Mouse (Mus musculus) bone marrow macrophage, adult 2 months (primary cell): ENCODE results near the gene Tph2. TPM values are rescaled to one million over a fixed set of nuclear protein-coding genes. Genes with fewer than 3 reads are reported as not detected.
A peak's percentile ranks its signal among the peaks of the same experiment; 100 is the strongest.

ENCODE experiments used
- H3K27ac ChIP-seq: 2 replicates; pipeline ENCODE4 v1.5.1; 2012; ENCODE audit warnings: low read depth, low read length; ENCODE audit not compliant: insufficient read depth
- H3K4me1 ChIP-seq: 2 replicates; pipeline ENCODE4 v1.6.1; 2012; ENCODE audit warnings: low read length; ENCODE audit not compliant: control insufficient read depth, insufficient read depth
- H3K4me3 ChIP-seq: 2 replicates; pipeline ENCODE4 v1.5.1; 2012; ENCODE audit warnings: mild to moderate bottlenecking, low read length, moderate library complexity; ENCODE audit not compliant: insufficient read depth
- CTCF ChIP-seq: IDR thresholded peaks from 2 replicates; pipeline ENCODE4 v1.5.1; 2012; ENCODE audit warnings: low read depth, mild to moderate bottlenecking, low read length, moderate library complexity
- POLR2A ChIP-seq: IDR thresholded peaks from 2 replicates; pipeline ENCODE4 v1.6.1; 2012; ENCODE audit warnings: mild to moderate bottlenecking, low read depth, low read length, borderline replicate concordance
- polyA plus RNA-seq: library from polyadenylated mRNA; stranded (reverse); fragments of >200 nt; gene quantifications from 2 replicates; pipeline ENCODE4 v1.2.4, GENCODE M21; 2012; ENCODE audit not compliant: missing spikeins, insufficient read depth, insufficient read length

Gene Tph2
- polyA plus RNA-seq, 1 experiment = not detected

DNA sequence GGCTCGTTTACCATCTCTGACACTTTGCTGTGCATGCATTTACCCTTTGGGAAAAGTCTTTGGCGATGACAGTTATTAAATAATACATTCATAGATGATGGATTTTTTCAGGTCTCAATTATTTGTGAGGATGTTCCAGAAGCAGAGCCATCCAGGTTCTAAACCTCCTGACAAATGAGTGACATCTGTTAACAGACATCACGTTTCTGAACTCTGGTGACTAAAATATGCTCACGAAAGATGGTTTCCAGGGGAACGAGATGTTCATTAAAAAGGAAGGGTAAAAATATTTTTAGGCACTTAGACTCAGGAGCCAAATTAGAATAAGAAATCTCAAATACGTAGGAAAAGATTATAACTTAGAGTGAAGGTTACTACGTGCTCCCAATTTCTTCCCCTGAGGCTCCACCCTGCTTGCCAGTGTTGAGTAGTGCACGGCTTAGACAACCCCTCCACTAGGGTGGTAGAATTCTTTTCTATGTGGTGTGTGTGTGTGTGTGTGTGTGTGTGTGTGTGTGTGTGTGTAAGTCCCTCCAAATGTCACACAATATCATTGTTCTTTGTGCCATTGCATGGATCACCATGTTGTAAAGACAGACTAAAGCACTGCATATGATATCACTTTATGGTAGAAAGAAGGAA is 38.4 kb downstream of the Tph2 start:
- Histone ChIP-seq H3K4me1 (no peaks in the 10 kb centered on the region), H3K27ac (no peak overlapping the region), H3K4me3 (no peak overlapping the region)
- no peak for TF ChIP-seq POLR2A

DNA sequence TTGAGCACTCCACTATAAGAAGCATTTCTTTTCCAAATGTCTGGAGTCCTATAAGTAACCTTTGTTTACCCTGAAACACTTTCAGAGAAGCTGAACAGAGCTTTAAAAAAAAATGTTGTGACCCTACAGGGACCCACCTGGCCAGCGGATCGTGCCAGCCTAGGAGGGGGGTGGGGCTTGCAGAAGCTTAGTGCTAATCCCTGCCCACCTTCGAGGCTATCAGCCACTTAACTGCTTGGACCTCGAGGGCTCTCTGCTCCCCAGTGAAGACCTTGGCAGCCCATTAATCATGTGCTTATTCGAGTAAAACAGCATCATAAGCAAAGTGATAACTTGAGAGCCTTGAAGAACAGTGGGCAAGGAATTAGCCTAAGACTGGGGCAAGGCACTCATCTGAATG is 40.3 kb downstream of the Tph2 start:
- Histone ChIP-seq H3K4me1 (no peaks in the 10 kb centered on the region), H3K27ac (no peak overlapping the region), H3K4me3 (no peak overlapping the region)
- TF ChIP-seq CTCF (no peak), POLR2A (no peak)

DNA sequence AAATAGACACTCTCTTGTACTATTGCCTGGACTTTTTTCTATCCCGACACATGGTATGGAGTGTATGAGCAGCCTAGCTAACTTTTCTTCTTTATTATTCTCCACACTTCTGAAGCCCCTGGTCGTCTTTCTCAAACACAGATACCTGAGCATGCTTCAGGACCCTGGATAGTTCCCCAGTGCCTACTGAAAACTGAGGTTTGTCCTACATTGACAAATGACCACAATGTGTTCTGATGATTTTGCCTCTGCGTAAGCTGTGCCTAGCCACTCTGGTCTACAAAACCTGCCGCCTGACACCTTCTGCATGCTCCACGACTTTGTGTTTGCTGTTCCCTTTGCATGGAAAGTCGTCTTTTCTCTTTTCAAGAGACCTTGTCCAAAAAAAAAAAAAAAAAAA is 41.2 kb downstream of the Tph2 start:
- Histone ChIP-seq H3K27ac (no peak overlapping the region), H3K4me1 (no peaks in the 10 kb centered on the region), H3K4me3 (no peak overlapping the region)
- TF ChIP-seq POLR2A = no peak
- TF ChIP-seq CTCF = no peak

DNA sequence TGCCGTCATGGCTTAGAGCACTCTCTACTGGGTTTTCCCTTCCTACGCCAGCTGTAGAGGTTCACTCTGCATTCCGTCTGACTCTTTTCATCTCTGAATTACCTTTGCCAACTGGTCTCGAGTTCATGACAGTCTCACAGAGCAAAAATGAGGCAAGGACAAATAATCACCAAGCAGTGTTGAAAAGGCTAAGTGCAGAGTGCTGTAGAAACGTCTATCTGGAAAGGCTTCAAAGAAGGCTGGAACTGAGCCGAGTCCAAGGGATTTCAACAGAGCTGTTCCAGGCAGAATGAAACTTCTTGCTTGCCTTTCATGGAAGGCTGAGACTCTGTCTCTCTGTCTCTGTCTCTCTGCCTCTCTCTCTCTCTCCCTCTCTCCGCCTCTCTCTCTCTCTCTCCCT is 47.8 kb downstream of the Tph2 start:
- Histone ChIP-seq H3K27ac (no peak overlapping the region), H3K4me3 (no peak overlapping the region), H3K4me1 (no peaks in the 10 kb centered on the region)
- TF ChIP-seq CTCF = no peak
- TF ChIP-seq POLR2A = no peak

DNA sequence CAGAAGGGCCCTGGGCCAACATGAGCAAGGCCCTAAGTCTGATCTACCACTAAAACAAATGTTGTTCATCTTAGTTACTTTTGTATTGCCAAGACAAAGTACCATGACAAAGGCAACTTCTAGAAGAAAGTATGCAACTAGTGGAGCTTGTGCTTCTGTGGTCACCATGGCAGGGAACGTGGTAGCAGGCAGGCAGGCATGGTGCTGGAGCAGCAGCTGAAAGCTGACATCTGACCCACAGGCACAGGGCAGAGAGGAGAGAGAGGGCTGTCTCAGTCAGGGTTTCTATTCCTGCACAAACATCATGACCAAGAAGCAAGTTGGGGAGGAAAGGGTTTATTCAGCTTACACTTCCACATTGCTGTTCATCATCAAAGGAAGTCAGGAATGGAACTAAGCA is 56.9 kb downstream of the Tph2 start:
- TF ChIP-seq CTCF (no peak), POLR2A (no peak)
- H3K4me1 ChIP-seq = peaks cover 6% of the 10 kb centered on the region
- no peak overlapping the region for H3K27ac ChIP-seq
- H3K4me3 ChIP-seq = no peak overlapping the region

DNA sequence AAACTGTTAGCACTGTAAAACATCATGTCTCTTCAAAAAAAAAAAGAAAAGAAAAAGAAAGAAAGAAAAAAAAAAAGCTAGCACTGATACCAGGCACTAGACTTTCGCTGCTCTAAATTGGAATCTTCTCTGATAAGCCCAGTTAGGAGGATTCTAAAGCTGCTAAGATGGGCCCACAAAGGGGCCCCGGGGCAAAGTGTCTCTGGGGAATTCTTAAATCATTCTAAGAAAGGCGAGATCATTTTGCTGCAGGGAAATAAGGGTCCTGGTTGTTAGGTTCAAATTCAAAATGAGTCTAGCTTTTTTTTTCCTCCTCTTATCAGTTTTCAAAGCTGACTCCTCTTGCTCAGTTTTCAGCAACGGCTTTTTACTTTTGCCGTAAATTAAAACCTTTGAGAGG is 59.3 kb downstream of the Tph2 start:
- Histone ChIP-seq H3K4me3 (no peak overlapping the region), H3K4me1 (peaks cover 6% of the 10 kb centered on the region), H3K27ac (no peak overlapping the region)
- TF ChIP-seq POLR2A (no peak), CTCF (no peak)

DNA sequence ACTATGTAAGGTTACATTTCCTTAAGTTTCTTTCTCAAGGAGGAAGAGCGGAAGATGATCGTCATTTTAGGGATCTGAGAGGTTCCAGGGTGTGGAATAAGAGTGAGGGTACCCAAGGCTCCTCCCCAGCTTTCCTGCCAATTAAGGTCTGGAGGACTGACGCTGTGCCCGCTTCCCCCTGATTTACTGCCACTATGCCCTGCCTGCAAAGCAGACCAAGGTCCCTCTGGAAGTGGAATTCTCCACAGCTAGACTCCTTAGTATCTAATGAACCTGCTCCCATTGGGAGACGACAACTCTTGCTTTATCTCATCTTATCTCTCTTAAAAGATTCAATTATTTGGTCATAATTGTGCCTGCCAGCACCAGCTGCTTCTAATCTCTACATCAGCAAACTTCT is 59.8 kb downstream of the Tph2 start:
- TF ChIP-seq CTCF (no peak), POLR2A (no peak)
- Histone ChIP-seq H3K4me3 (no peak overlapping the region), H3K4me1 (peaks cover 6% of the 10 kb centered on the region), H3K27ac (no peak overlapping the region)

DNA sequence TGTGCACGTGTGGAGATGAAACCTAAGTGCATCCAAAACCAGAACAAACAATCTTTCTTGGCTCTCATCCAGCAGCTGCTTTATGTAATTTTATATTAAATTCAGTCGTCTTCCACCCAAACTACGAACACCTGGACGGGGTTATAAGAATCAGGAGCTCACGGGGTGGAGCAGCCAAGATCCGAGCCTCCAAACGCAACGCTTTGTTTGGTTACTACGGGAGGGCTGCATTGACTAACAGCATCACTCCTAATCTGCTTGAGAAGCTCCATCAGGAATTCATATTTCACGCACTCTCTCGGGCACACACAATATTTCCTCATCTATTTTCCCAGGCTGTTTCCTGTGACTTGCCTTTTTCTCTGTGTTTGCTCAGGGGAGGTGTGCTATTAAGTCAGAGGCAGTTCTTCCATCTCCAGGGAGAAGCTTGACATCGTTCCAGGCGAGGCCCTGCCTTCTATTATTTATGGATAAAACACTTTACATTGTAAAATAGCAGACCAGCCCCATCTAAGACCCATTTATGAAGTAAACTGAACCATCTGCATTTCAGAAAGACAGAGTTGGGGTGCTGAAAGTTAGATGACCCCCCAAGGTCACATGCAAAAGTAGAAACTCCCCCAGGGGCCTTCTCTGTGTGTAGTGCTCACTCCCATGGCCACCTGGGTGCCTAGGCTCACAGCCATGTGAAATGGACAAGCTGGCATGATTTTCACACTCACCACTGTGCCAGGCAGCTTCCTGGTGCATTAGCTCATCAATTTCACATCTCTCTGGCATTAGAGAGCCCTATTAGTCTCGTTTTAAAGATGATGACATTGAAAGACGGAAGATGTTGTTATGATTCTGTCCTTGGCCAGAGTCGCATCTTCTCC is 76.9 kb downstream of the Tph2 start:
- Histone ChIP-seq H3K27ac (no peak overlapping the region), H3K4me3 (no peak overlapping the region), H3K4me1 (no peaks in the 10 kb centered on the region)
- no peak for TF ChIP-seq CTCF
- no peak for TF ChIP-seq POLR2A

DNA sequence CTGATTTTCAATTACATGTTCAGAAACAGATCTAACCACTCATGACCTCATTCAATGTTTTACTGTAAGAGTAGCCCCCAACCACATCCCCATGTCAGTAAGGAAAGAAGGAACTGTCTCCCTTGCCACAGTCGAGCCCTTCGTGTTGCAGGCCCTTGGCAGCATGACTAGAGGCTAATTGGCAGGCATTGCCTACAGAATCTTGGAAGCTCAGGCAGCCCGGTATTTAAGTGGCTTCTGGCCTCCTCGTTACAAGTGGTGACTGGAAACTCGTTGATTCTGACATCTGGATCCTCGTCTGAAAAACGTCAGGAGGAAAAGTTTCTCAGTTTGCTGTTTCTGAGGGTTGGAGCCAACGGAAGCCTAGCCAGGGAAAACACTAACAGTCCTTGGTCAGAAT is 80.6 kb downstream of the Tph2 start:
- no peak overlapping the region for H3K4me3 ChIP-seq
- H3K4me1 ChIP-seq = peaks cover 19% of the 10 kb centered on the region
- H3K27ac ChIP-seq = no peak overlapping the region
- no peak for TF ChIP-seq CTCF
- no peak for TF ChIP-seq POLR2A

DNA sequence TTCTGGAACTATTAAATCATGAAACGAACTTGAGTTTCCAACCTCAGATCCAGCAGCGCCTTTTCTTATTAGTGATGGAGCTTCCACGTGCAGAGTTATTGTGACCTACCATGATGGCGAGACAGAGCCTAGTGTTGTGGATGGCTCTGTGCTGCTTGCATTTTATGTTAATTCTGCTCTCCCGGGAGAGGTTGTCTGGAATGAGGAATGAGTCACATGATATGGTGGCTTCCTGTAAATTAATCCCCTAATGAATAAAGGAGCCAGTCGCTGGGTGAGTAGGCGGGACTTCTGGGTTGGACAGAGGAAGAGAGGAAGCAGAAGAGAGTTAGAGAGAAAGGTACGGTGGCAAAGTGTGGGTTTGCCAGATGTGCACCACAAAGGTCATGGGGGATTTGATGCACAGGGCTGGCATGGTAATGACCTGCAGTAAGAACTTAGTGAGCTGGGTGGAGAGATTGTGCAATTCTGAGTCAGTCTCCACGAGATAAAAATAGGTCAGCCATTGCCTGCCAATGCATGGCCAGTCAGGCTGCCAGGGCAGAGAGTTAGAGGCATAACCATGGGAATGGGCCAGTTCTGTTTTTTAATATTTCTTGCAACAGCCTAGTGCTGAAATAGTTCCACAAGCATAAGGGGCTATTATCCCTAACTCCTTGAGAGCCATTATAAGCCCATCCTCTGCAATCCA is 84.8 kb downstream of the Tph2 start:
- Histone ChIP-seq H3K4me3 (no peak overlapping the region), H3K4me1 (peaks cover 19% of the 10 kb centered on the region), H3K27ac (peak overlapping the region; percentile 9)
- TF ChIP-seq POLR2A (no peak), CTCF (no peak)
